Mouse (Mus musculus) cortical plate, adult 2 months (tissue): ENCODE results near the gene Ttll8.

ENCODE experiments used
- CTCF ChIP-seq: fragments of 200-500 bp; IDR thresholded peaks from 2 replicates; pipeline ENCODE4 v1.5.1; 2011; ENCODE audit warnings: mild to moderate bottlenecking, control low read depth, low read length; ENCODE audit not compliant: insufficient read depth; ENCODE audit errors: extremely low read depth
- POLR2A ChIP-seq: fragments of 200-500 bp; IDR thresholded peaks from 2 replicates; pipeline ENCODE4 v1.6.1; 2011; ENCODE audit warnings: mild to moderate bottlenecking, low read length, control low read depth; ENCODE audit not compliant: insufficient read depth; ENCODE audit errors: extremely low read depth

GRCm38 (mm10) chr15:88882851-88883250 is 71.4 kb downstream of the Ttll8 start:
- TF ChIP-seq POLR2A (no peak), CTCF (no peak)
